Mouse (Mus musculus) bone marrow, adult 2 months (tissue): ENCODE measurements around the gene Gna11. TPM values are rescaled to one million over a fixed set of nuclear protein-coding genes. Genes with fewer than 3 reads are reported as not detected.

Source experiments
- H3K27ac ChIP-seq: fragments of 200-500 bp; 2 replicates; pipeline ENCODE4 v1.5.1; 2012; ENCODE audit warnings: low read depth, mild to moderate bottlenecking, control low read depth, inconsistent platforms, low read length; ENCODE audit not compliant: control insufficient read depth, poor library complexity, insufficient read depth
- H3K4me1 ChIP-seq: fragments of 200-500 bp; 2 replicates; pipeline ENCODE4 v1.6.1; 2011; ENCODE audit warnings: low read length; ENCODE audit not compliant: control insufficient read depth, insufficient read depth
- H3K4me3 ChIP-seq: fragments of 200-500 bp; replicated peaks from 2 replicates; pipeline ENCODE3; 2011; ENCODE audit warnings: mild to moderate bottlenecking, low read depth, low read length, control low read depth; ENCODE audit not compliant: control insufficient read depth
- CTCF ChIP-seq: fragments of 200-500 bp; IDR thresholded peaks from 2 replicates; pipeline ENCODE4 v1.5.1; 2011; ENCODE audit warnings: low read length, control low read depth; ENCODE audit not compliant: control insufficient read depth, insufficient read depth
- POLR2A ChIP-seq: fragments of 200-500 bp; IDR thresholded peaks from 2 replicates; pipeline ENCODE4 v1.6.1; 2011; ENCODE audit warnings: low read depth, mild to moderate bottlenecking, control low read depth, low read length, borderline replicate concordance; ENCODE audit not compliant: control insufficient read depth
- WGBS: fragments of 180-500 bp; shearing (Covaris S2); methylation state at CpG from one replicate; pipeline ENCODE4 v1.1.7; 2018; 5-methylcytosine and 5-hydroxymethylcytosine counted together
- polyA plus RNA-seq: library from polyadenylated mRNA; stranded (reverse); fragments of >200 nt; gene quantifications from 2 replicates; pipeline ENCODE4 v1.2.4, GENCODE M21; 2011; ENCODE audit warnings: low replicate concordance; ENCODE audit not compliant: missing spikeins, insufficient read depth, insufficient read length

Gene Gna11
- polyA plus RNA-seq, 1 experiment = 23.8 TPM

GRCm38 (mm10) chr10:81569507-81570237 is 24.7 kb upstream of the Gna11 start:
- no peak overlapping the region for H3K27ac ChIP-seq
- H3K4me3 ChIP-seq = no peak overlapping the region
- TF ChIP-seq CTCF (no peak), POLR2A (no peak)
- H3K4me1 ChIP-seq = no peaks in the 10 kb centered on the region
- 80% methylated on average over 9 of the region's 9 CpGs for WGBS

- TF ChIP-seq POLR2A (no peak), CTCF (no peak)
- 25% methylated on average over 16 of the region's 16 CpGs for WGBS
- H3K4me1 ChIP-seq = no peaks in the 10 kb centered on the region; the same call in 1 of the 2 replicates
- no peak overlapping the region for H3K4me3 ChIP-seq
- H3K27ac ChIP-seq = no peak overlapping the region
These were observed 23.6 kb upstream of the Gna11 start for GRCm38 (mm10) chr10:81568381-81569191.

- peaks cover 2% of the 10 kb centered on the region for H3K4me1 ChIP-seq
- no peak overlapping the region for H3K27ac ChIP-seq
- 73% methylated on average over 20 of the region's 20 CpGs for WGBS
- TF ChIP-seq CTCF (no peak), POLR2A (0 out of 2 replicates have a peak, but pooled peaks have one; percentile 8)
- no peak overlapping the region for H3K4me3 ChIP-seq
These were observed 20.6 kb upstream of the Gna11 start for GRCm38 (mm10) chr10:81565257-81566228.

- TF ChIP-seq POLR2A (no peak), CTCF (peak; percentile 80)
- H3K4me1 ChIP-seq = peaks cover 2% of the 10 kb centered on the region
- no peak overlapping the region for H3K4me3 ChIP-seq
- no peak overlapping the region for H3K27ac ChIP-seq
- WGBS = 74% methylated on average over 10 of the region's 10 CpGs
These were observed 19.7 kb upstream of the Gna11 start for GRCm38 (mm10) chr10:81564734-81565133.

DNA sequence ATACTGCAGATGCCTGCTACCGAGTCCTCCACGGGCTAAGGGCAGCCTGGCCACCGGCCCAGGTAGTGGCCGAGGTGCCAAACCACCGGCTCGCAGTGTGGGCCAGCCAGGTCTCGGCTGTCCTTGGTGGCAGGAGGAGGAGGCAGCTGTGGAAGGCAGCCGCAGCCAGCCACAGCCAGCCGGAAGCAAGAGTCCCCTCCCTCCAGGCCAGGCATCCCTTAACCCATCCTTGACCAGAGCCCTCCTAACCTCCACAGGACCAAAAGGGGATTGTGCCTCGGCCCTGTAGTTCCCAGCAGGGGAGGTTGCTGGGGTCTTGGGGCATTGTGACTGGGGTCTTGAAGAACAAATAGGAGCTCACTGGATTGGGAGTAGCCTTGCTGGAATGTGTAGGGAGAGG is 19.2 kb upstream of the Gna11 start:
- H3K4me1 ChIP-seq = peaks cover 2% of the 10 kb centered on the region
- TF ChIP-seq CTCF (no peak), POLR2A (no peak)
- 20% methylated on average over 10 of the region's 10 CpGs for WGBS
- H3K27ac ChIP-seq = peak overlapping the region; percentile 29; the same call in 1 of the 2 replicates
- no peak overlapping the region for H3K4me3 ChIP-seq

- no peak for TF ChIP-seq CTCF
- TF ChIP-seq POLR2A = no peak
- H3K27ac ChIP-seq = no peak overlapping the region
- 53% methylated on average over 6 of the region's 6 CpGs for WGBS
- no peak overlapping the region for H3K4me3 ChIP-seq
- H3K4me1 ChIP-seq = peaks cover 2% of the 10 kb centered on the region
These were observed 18.5 kb upstream of the Gna11 start for GRCm38 (mm10) chr10:81563481-81563880.

DNA sequence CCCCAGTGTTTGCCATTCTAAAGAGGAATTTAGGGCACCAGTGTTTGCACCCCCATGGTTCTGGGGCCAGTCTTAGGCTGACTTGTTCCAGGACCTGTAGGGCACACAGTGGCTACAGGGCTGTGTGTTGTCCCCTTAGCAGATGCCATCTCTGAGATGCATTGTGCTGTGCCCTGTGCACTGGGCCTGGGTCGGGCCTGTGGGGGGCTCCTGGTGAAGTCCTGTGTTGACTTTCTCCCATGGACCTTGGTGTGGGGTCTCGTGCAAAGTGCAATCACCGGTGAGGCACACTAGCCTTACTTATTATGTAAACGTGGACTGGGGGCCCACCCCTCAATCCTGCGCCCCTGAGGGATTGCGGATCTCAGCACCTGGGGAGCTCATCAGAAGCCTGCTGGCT is 17.4 kb upstream of the Gna11 start:
- no peak overlapping the region for H3K27ac ChIP-seq
- H3K4me3 ChIP-seq = no peak overlapping the region
- TF ChIP-seq CTCF (no peak), POLR2A (no peak)
- peaks cover 2% of the 10 kb centered on the region for H3K4me1 ChIP-seq
- WGBS = 89% methylated on average over 6 of the region's 6 CpGs
